Mouse (Mus musculus) liver, embryonic 12.5 days (tissue): ENCODE measurements around the gene Tnfaip8l1. TPM values are rescaled to one million over a fixed set of nuclear protein-coding genes. Genes with fewer than 3 reads are reported as not detected.

Experiments
- ATAC-seq: fragments of 200-750 bp; cut with Nextera tagmentation; 2 replicates; pipeline ENCODE4 v1.8.0; 2017; ENCODE audit warnings: moderate number of reproducible peaks, mild to moderate bottlenecking, moderate library complexity
- H3K27ac ChIP-seq: fragments of 300-500 bp; sonication (generic); 2 replicates; pipeline ENCODE4 v1.5.1; 2016; ENCODE audit warnings: mild to moderate bottlenecking
- H3K27me3 ChIP-seq: fragments of 300-500 bp; sonication (generic); replicated peaks from 2 replicates; pipeline ENCODE4 v1.6.1; 2016; ENCODE audit warnings: mild to moderate bottlenecking, moderate library complexity
- H3K36me3 ChIP-seq: fragments of 300-500 bp; sonication (generic); 2 replicates; pipeline ENCODE4 v1.6.1; 2016; ENCODE audit warnings: mild to moderate bottlenecking, moderate library complexity
- H3K4me1 ChIP-seq: fragments of 300-500 bp; sonication (generic); 2 replicates; pipeline ENCODE4 v1.6.1; 2016
- H3K4me2 ChIP-seq: fragments of 300-500 bp; sonication (generic); 2 replicates; pipeline ENCODE4 v1.6.1; 2016; ENCODE audit warnings: mild to moderate bottlenecking, moderate library complexity
- H3K4me3 ChIP-seq: fragments of 300-500 bp; sonication (generic); 2 replicates; pipeline ENCODE4 v1.5.1; 2016; ENCODE audit warnings: mild to moderate bottlenecking, moderate library complexity
- H3K9ac ChIP-seq: fragments of 300-500 bp; sonication (generic); 2 replicates; pipeline ENCODE4 v1.6.1; 2016; ENCODE audit warnings: mild to moderate bottlenecking, moderate library complexity
- H3K9me3 ChIP-seq: fragments of 300-500 bp; sonication (generic); replicated peaks from 2 replicates; pipeline ENCODE4 v1.6.1; 2016; ENCODE audit warnings: mild to moderate bottlenecking, moderate library complexity
- WGBS: fragments of 180-500 bp; shearing (Covaris S2); methylation state at CpG from one replicate; pipeline ENCODE4 v1.1.7; 2016; ENCODE audit not compliant: insufficient replicate concordance; 5-methylcytosine and 5-hydroxymethylcytosine counted together
- polyA plus RNA-seq: library from polyadenylated mRNA; unstranded; fragments of >200 nt; fragmentation: Nextera tagmentation; extraction: Ambion mirVana; gene quantifications from 2 replicates; pipeline ENCODE4 v1.2.1, GENCODE M21; 2016

Tnfaip8l1 gene
- polyA plus RNA-seq, 1 experiment from 2014 or later = 3.7 TPM

DNA sequence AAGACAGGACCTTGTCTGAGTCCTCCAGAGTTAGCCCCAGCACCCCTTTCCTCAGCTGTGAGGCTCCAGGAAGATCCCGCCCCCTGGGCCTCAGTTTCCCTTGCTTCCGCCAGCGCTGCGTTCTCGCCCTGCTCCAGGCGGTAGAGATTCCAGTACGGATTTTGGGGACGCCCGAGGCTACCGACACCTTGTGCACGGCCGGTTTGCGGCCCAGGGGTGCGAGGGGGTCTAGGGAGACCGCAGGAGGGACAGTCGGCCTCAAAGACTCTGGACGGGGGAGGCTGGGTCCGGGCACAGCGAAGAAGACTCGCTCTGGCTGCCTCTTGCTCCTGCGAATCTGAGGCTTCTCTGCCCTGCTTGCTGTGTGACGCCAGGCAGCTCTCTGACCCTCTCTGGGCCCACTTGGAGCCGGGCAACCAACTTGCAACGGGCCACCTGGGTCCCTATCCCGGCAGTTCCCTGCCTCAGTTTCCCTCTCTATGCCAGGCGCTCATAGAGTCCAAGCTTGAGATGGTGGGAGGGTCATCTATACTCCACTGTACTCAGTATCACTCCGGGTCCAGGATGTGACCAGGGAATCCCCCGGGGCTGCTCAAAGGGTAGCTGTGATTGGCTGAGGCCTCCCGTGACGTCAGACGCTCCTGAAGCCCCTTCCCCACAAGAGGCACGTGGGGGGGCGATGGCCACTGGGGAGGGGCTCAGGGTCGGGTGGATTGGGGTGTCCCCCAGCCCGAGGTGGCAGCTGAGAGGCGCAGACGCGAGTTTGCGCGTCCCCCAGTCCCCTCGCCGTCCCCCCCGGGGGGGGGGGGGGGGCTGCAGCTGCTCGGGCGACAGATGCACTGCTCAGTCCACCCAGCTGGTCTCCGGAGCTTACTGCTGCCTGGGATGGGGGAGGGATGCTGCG is 20.3 kb upstream of the Tnfaip8l1 start:
- no peak overlapping the region for H3K9ac ChIP-seq

DNA sequence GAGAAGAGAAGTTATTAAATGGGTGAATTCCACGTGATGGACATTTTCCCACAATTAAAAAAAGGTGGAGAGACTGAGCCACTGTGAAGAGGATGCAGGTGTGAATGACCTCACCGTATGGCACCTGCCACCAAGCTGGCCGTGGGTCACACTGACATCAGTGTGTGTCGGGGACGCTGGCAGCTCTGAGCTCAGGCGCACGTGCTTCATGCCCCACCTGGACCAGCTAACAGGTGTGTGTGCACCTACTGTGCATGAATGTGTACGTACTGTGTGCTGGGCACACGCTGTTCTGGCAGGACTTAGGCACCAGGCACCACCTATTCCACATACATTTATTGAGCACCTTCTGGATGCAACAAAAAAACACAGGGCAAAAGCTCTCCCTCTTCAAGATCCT is 17.7 kb upstream of the Tnfaip8l1 start:
- no peak overlapping the region for H3K9ac ChIP-seq
- H3K36me3 ChIP-seq = no peaks in the 10 kb centered on the region
- no peak overlapping the region for H3K27ac ChIP-seq
- no peaks in the 10 kb centered on the region for H3K9me3 ChIP-seq
- ATAC-seq = no peak
- no peak overlapping the region for H3K4me3 ChIP-seq
- H3K4me1 ChIP-seq = peaks cover 26% of the 10 kb centered on the region
- peaks cover 100% of the 10 kb centered on the region for H3K27me3 ChIP-seq
- no peak overlapping the region for H3K4me2 ChIP-seq
- WGBS = 61% methylated on average over 9 of the region's 9 CpGs

More for the DNA sequence above, 20.3 kb upstream of the Tnfaip8l1 start:
- Histone ChIP-seq H3K4me1 (peaks cover 40% of the 10 kb centered on the region), H3K27me3 (peaks cover 100% of the 10 kb centered on the region), H3K4me2 (peak overlapping the region; percentile 62), H3K27ac (no peak overlapping the region), H3K9me3 (no peaks in the 10 kb centered on the region), H3K36me3 (no peaks in the 10 kb centered on the region), H3K4me3 (peak overlapping the region; percentile 33; the same call in 1 of the 2 replicates)
- 4% methylated on average over 40 of the region's 47 CpGs for WGBS
- ATAC-seq = no peak; the same call in 1 of the 2 replicates

- Histone ChIP-seq H3K9me3 (no peaks in the 10 kb centered on the region), H3K27ac (no peak overlapping the region), H3K4me3 (no peak overlapping the region), H3K27me3 (peaks cover 100% of the 10 kb centered on the region), H3K4me2 (no peak overlapping the region), H3K9ac (no peak overlapping the region), H3K36me3 (no peaks in the 10 kb centered on the region), H3K4me1 (peaks cover 14% of the 10 kb centered on the region)
- no peak for ATAC-seq
- 25% methylated on average over 9 of the region's 9 CpGs for WGBS
These were observed 16.1 kb upstream of the Tnfaip8l1 start for GRCm38 (mm10) chr17:56146131-56146530.

DNA sequence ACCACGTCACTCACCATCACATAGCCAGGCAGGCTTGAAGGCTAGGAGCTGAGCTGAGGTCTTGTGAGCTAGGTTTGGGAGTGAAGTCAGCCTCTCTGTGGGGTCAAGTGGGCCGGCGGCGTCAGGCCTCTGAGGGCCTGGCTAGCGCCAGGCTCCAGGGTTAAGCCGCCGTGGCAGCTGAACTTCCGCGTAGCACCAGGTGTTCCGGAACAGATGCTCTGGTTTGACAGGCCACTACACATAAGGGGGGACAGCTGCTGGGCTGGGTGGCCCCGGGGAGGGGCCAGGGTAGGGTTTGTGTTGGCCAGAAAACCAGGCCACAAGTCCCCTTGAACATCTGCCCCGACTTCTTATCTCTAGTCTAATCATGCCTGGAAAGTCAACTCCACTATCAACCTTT is 14.9 kb upstream of the Tnfaip8l1 start:
- Histone ChIP-seq H3K4me2 (no peak overlapping the region), H3K4me3 (no peak overlapping the region), H3K36me3 (no peaks in the 10 kb centered on the region), H3K9ac (no peak overlapping the region), H3K4me1 (peaks cover 1% of the 10 kb centered on the region), H3K9me3 (no peaks in the 10 kb centered on the region), H3K27me3 (peaks cover 92% of the 10 kb centered on the region), H3K27ac (no peak overlapping the region)
- 57% methylated on average over 12 of the region's 12 CpGs for WGBS
- ATAC-seq = no peak

DNA sequence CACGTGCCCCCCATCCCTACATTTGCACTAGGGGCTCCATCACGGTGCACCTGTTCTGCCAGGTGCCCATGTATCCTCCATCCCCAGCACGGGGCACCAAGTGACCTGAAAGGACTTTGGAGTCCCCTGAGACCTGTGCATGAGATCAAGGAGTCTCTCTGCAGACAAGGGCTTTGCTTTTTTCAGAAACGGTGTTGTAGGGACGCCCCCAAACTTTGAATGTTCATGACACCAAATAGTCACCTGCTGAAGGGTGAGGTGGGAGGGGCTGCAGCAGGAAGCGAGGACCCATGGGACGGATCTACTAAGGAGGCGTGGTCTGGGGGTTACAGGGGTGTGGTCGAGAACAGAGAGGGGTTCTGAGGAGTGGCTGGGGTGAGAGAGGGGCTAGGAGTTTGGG is 14.0 kb upstream of the Tnfaip8l1 start:
- no peak overlapping the region for H3K4me2 ChIP-seq

DNA sequence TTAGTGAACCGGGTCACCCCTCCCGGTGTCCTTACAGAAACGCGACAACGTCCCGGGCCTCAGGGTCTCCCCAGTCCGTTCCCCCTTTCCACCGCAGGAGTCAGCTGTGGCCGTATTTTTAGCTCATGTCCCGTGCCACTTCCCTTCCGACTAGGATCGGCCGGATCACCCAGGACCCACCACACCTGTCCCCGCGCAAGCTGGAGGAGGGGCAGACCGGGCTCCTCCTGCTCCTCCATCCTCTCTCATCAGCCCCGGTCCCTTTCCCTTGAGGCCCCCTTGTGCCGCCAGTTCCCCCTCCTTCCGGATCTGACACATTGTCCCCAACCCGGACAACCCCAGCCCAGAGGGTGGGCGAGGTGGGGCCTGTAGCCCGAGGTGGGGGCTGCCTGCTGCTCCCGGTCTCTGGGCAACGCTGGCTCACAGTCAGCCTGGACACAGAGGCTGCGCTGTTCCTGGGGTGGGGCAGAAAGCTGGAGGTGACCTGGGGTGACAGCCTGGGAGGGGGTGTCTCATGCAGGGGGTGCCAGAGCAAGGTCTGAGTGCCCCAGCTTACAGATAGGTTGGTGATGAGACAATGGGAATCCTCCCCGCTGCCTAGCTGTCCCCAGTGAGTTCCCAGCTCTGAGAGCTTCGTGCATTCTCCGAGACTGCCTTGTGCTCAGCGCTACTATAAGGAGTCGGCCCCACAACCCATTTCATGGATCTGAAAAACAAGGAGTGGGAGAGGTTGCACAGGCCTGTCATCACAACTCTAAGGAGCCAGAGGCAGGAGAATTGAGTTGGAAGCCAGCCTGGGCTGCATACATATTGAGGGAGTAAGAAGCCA is 13.3 kb upstream of the Tnfaip8l1 start:
- no peak overlapping the region; the same call in 1 of the 2 replicates for H3K4me3 ChIP-seq

More for the DNA sequence above, 14.0 kb upstream of the Tnfaip8l1 start:
- ATAC-seq = no peak
- 19% methylated on average over 9 of the region's 9 CpGs for WGBS
- Histone ChIP-seq H3K4me1 (no peaks in the 10 kb centered on the region; the same call in 1 of the 2 replicates), H3K4me3 (no peak overlapping the region), H3K9me3 (no peaks in the 10 kb centered on the region), H3K36me3 (no peaks in the 10 kb centered on the region), H3K9ac (no peak overlapping the region), H3K27me3 (peaks cover 89% of the 10 kb centered on the region), H3K27ac (no peak overlapping the region)

DNA sequence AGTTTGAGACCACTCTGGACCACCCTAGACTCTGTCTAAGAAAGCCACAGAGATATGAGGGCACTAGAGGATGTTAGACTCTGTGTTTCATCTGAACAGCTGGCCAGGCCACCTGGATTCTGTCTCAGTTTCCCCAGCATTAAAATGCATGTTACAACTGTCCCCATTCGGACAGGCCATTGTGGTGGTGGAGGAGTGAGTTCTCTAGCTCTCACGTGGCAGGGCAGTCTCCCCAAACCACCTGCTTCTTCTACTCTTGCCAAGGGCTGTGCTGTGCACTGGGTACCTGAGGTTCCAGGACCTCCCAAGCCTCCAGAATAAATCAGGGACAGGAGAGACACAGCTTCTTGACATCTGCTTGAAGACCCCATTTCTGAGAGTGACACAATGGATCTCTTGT is 12.4 kb upstream of the Tnfaip8l1 start:
- 30% methylated on average over 2 of the region's 2 CpGs for WGBS
- no peak overlapping the region for H3K27ac ChIP-seq
- no peak for ATAC-seq
- no peak overlapping the region for H3K9ac ChIP-seq
- H3K4me3 ChIP-seq = no peak overlapping the region
- H3K4me2 ChIP-seq = no peak overlapping the region
- H3K36me3 ChIP-seq = no peaks in the 10 kb centered on the region
- H3K9me3 ChIP-seq = no peaks in the 10 kb centered on the region
- peaks cover 88% of the 10 kb centered on the region for H3K27me3 ChIP-seq
- no peaks in the 10 kb centered on the region; the same call in 1 of the 2 replicates for H3K4me1 ChIP-seq

More for the DNA sequence above, 13.3 kb upstream of the Tnfaip8l1 start:
- Histone ChIP-seq H3K4me1 (no peaks in the 10 kb centered on the region; the same call in 1 of the 2 replicates), H3K27ac (no peak overlapping the region), H3K4me2 (peak overlapping the region; percentile 19; the same call in 1 of the 2 replicates), H3K36me3 (no peaks in the 10 kb centered on the region), H3K9me3 (no peaks in the 10 kb centered on the region), H3K27me3 (peaks cover 89% of the 10 kb centered on the region), H3K9ac (no peak overlapping the region)
- ATAC-seq = no peak
- 4% methylated on average over 30 of the region's 30 CpGs for WGBS

GRCm38 (mm10) chr17:56153643-56154042 is 8.6 kb upstream of the Tnfaip8l1 start:
- Histone ChIP-seq H3K4me2 (no peak overlapping the region), H3K4me3 (no peak overlapping the region), H3K4me1 (no peaks in the 10 kb centered on the region; the same call in 1 of the 2 replicates), H3K9ac (no peak overlapping the region), H3K27ac (no peak overlapping the region), H3K27me3 (peaks cover 88% of the 10 kb centered on the region), H3K36me3 (no peaks in the 10 kb centered on the region), H3K9me3 (no peaks in the 10 kb centered on the region)
- 45% methylated on average over 9 of the region's 9 CpGs for WGBS
- peak; percentile 57; the same call in 1 of the 2 replicates for ATAC-seq

DNA sequence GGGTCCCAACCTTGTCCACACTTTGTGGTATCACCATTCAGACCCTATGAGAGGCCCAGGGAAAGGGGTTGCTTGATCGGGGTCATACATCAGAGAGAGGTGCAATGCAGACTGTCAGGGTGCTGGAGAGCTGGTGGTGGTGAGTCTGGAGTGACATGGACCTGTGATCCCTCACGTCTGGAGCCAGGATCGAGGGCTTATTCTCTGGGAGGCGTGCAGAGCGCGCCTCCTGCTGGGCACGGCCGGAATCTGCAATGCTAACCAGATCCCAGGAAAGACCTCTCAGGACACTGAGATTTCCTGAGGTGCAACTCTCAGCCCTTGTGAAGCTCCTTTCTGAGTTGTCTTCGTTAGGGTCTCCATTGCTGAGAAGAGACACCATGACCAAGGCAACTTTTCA is 2.5 kb upstream of the Tnfaip8l1 start:
- H3K9me3 ChIP-seq = no peaks in the 10 kb centered on the region

GRCm38 (mm10) chr17:56163523-56164102 is 1.3 kb downstream of the Tnfaip8l1 start:
- Histone ChIP-seq H3K4me2 (peak overlapping the region; percentile 79), H3K27ac (no peak overlapping the region), H3K4me3 (no peak overlapping the region), H3K27me3 (peaks cover 15% of the 10 kb centered on the region), H3K36me3 (no peaks in the 10 kb centered on the region), H3K9ac (no peak overlapping the region), H3K4me1 (peaks cover 38% of the 10 kb centered on the region), H3K9me3 (no peaks in the 10 kb centered on the region)
- 67% methylated on average over 6 of the region's 6 CpGs for WGBS
- ATAC-seq = no peak

More for the DNA sequence above, 2.5 kb upstream of the Tnfaip8l1 start:
- H3K4me2 ChIP-seq = no peak overlapping the region
- WGBS = 2% methylated on average over 9 of the region's 9 CpGs
- no peak overlapping the region for H3K27ac ChIP-seq
- no peak overlapping the region for H3K9ac ChIP-seq
- H3K4me1 ChIP-seq = peaks cover 36% of the 10 kb centered on the region
- H3K4me3 ChIP-seq = no peak overlapping the region
- H3K27me3 ChIP-seq = peaks cover 54% of the 10 kb centered on the region
- ATAC-seq = no peak
- H3K36me3 ChIP-seq = no peaks in the 10 kb centered on the region

DNA sequence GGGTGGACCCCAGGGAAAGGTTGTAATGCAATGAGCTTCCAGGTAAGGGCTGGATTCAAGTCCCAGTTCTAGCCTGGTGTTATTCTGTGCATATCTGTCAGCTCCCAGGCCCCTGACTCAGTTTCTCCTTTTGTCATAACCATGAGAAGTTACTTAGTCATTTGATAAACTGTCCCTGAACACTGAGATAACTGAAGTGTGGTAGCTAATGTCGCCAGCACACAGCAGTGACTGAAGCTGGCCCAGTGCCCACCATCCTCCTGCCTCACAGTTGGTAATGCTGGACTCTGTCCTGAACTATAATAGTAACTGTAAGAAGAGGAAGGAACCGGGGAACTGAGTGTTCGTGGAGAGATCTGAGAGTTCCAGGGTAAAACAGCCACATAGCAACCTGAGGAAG is 2.2 kb downstream of the Tnfaip8l1 start:
- Histone ChIP-seq H3K27me3 (peaks cover 6% of the 10 kb centered on the region), H3K4me2 (no peak overlapping the region), H3K27ac (no peak overlapping the region), H3K36me3 (no peaks in the 10 kb centered on the region), H3K9me3 (no peaks in the 10 kb centered on the region), H3K4me3 (no peak overlapping the region), H3K4me1 (peaks cover 36% of the 10 kb centered on the region), H3K9ac (no peak overlapping the region)
- 46% methylated on average over 3 of the region's 3 CpGs for WGBS
- ATAC-seq = no peak
